Mouse (Mus musculus) olfactory bulb, adult 2 months (tissue): ENCODE data around the gene Gng8.

ENCODE experiments used
- CTCF ChIP-seq: fragments of 200-500 bp; IDR thresholded peaks from 2 replicates; pipeline ENCODE4 v1.5.1; 2012; ENCODE audit warnings: low read depth, mild to moderate bottlenecking, low read length, moderate library complexity; ENCODE audit not compliant: insufficient read depth
- POLR2A ChIP-seq: fragments of 200-500 bp; IDR thresholded peaks from 2 replicates; pipeline ENCODE4 v1.6.1; 2012; ENCODE audit warnings: mild to moderate bottlenecking, low read depth, low read length, moderate library complexity; ENCODE audit not compliant: insufficient read depth

DNA sequence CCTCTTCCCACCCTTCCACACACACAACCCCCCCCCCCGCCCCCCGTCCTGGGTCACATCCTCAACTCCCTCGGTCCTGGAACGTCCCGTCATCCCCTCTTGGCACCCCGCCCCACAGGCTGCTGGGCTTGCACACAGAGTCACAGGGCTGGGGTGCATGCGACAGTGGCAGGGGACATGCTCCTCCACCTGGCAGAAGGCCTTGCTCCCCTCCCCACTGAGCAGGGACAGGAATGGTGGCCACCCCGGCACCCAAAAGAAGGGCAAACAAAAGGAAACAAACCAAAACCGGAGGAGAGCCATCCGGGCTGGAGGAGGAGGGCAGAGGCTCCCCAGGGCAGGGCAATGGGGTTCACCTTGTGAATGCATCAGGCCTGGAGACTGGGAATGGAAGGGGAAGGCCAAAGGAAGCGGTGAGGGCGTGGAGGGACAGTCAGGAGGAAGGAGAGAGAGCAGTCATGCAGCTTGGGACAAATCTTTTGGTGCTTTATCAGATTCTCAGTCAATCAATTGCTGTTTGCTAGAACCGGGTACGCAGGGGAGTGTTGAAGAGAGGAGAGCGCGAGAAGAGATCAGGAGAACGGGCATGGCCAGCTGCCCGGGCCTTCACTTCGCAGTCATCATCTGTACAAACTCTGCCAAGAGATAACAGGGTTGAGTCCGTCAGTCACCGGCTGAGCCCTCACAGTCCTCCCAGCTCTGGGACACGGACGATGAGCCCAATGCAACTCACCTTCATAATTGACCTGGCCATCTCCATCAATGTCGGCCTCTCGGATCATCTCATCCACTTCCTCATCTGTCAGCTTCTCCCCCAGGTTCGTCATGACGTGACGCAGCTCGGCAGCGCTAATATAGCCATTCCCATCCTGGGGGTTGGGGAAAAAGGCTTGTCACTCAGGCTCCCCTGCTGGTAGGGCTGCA is 25.0 kb downstream of the Gng8 start:
- TF ChIP-seq POLR2A, result no peak
- TF ChIP-seq CTCF, result no peak
